In the genomic region with DNA sequence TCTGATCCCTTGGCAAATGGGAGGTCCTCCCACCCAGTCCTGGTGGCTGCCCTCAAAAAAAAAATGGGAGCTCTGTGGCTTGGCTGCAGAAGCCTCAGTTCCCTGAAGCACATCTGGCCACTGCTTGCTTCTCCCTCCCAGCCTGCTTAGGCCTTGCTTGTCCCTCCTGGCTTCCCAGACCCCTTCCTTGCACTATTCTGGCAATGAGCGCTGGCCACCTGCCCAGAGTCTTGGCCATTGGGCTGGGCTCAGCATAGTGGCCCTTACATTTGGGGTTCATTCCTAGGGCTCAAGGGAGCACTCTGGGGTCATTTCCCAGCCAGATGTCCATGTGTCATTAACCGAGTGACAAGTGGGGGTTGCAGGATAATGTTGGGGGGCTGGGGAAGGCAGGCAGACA, we compare ENCODE assay signal across 8 mouse cellular contexts.
DNase-seq lines count a peak whose midpoint lies in the region; ATAC-seq and TF ChIP-seq lines count a peak whose summit lies in the region.

No protein-coding gene starts in this region.

- no peak overlapping the region for H3K4me3 ChIP-seq in lung, embryonic 14.5 days (ENCODE audit: low read depth, low read length)
- no peak overlapping the region for H3K4me3 ChIP-seq in hindbrain, embryonic 11.5 days (ENCODE audit: low read depth, low read length)
- H3K4me3 ChIP-seq in midbrain, postnatal 0 days (ENCODE audit: low read depth, low read length), result no peak overlapping the region
- no peak overlapping the region for H3K4me3 ChIP-seq in intestine, embryonic 16.5 days (ENCODE audit: low read length)

- peak; percentile 35; the same call in 1 of the 2 replicates for ATAC-seq in lung, embryonic 14.5 days (ENCODE audit: insufficient read depth)
- ATAC-seq in hindbrain, embryonic 11.5 days (ENCODE audit: low FRiP score), result no peak; the same call in 1 of the 2 replicates
- peak; percentile 39; the same call in 1 of the 2 replicates for ATAC-seq in midbrain, postnatal 0 days (ENCODE audit: low FRiP score)
- ATAC-seq in intestine, embryonic 16.5 days, result no peak

- WGBS in lung, embryonic 14.5 days, result 77% methylated on average over 2 of the region's 2 CpGs
- WGBS in hindbrain, embryonic 11.5 days, result 85% methylated on average over 2 of the region's 2 CpGs
- WGBS in midbrain, postnatal 0 days, result 81% methylated on average over 2 of the region's 2 CpGs
- 84% methylated on average over 2 of the region's 2 CpGs for WGBS in intestine, embryonic 16.5 days

- H3K4me1 ChIP-seq in lung, embryonic 14.5 days (ENCODE audit: insufficient read depth), result no peaks in the 10 kb centered on the region
- H3K4me1 ChIP-seq in hindbrain, embryonic 11.5 days (replicated peaks; ENCODE audit: control insufficient read depth, insufficient read depth, low read length), result peaks cover 7% of the 10 kb centered on the region; the same call in 1 of the 2 replicates
- H3K4me1 ChIP-seq in midbrain, postnatal 0 days (ENCODE audit: insufficient read depth, low read length), result 0 out of 2 replicates have a peak, but pooled peaks cover 11% of the 10 kb centered on the region
- 0 out of 2 replicates have a peak, but pooled peaks cover 6% of the 10 kb centered on the region for H3K4me1 ChIP-seq in intestine, embryonic 16.5 days (ENCODE audit: control insufficient read depth, insufficient read depth, low read length)

- no peaks in the 10 kb centered on the region for H3K36me3 ChIP-seq in lung, embryonic 14.5 days (ENCODE audit: insufficient read depth)
- no peaks in the 10 kb centered on the region for H3K36me3 ChIP-seq in hindbrain, embryonic 11.5 days (ENCODE audit: control insufficient read depth, insufficient read depth, low read length)
- H3K36me3 ChIP-seq in midbrain, postnatal 0 days (ENCODE audit: insufficient read depth, low read length), result no peaks in the 10 kb centered on the region
- no peaks in the 10 kb centered on the region for H3K36me3 ChIP-seq in intestine, embryonic 16.5 days (ENCODE audit: control insufficient read depth, insufficient read depth, low read length)

- H3K4me2 ChIP-seq in lung, embryonic 14.5 days, result no peak overlapping the region
- H3K4me2 ChIP-seq in hindbrain, embryonic 11.5 days (replicated peaks; ENCODE audit: low read depth, low read length), result no peak overlapping the region
- H3K4me2 ChIP-seq in midbrain, postnatal 0 days (ENCODE audit: low read depth, low read length, poor library complexity, severe bottlenecking), result no peak overlapping the region
- H3K4me2 ChIP-seq in intestine, embryonic 16.5 days (ENCODE audit: low read depth, low read length), result no peak overlapping the region

- H3K9ac ChIP-seq in lung, embryonic 14.5 days, result no peak overlapping the region
- H3K9ac ChIP-seq in hindbrain, embryonic 11.5 days (ENCODE audit: low read depth, low read length), result no peak overlapping the region
- H3K9ac ChIP-seq in midbrain, postnatal 0 days (replicated peaks; ENCODE audit: low read length, poor library complexity, severe bottlenecking), result 0 out of 2 replicates have a peak overlapping the region, but pooled peaks have one; percentile 14
- H3K9ac ChIP-seq in intestine, embryonic 16.5 days (ENCODE audit: low read depth, low read length), result no peak overlapping the region

- H3K27me3 ChIP-seq in lung, embryonic 14.5 days (ENCODE audit: insufficient read depth, low read length), result 0 out of 2 replicates have a peak, but pooled peaks cover 2% of the 10 kb centered on the region
- no peaks in the 10 kb centered on the region for H3K27me3 ChIP-seq in hindbrain, embryonic 11.5 days (ENCODE audit: control insufficient read depth, insufficient read depth, low read length)
- no peaks in the 10 kb centered on the region for H3K27me3 ChIP-seq in midbrain, postnatal 0 days (ENCODE audit: insufficient read depth, low read length)
- peaks cover 7% of the 10 kb centered on the region; the same call in 1 of the 2 replicates for H3K27me3 ChIP-seq in intestine, embryonic 16.5 days (replicated peaks; ENCODE audit: control insufficient read depth, insufficient read depth, low read length)

- no peak for TF ChIP-seq CTCF in lung, embryonic 14.5 days (IDR thresholded peaks at IDR 0.05; ENCODE audit: low read depth)
- TF ChIP-seq CTCF in midbrain, postnatal 0 days (IDR thresholded peaks at IDR 0.05), result no peak

- no peaks in the 10 kb centered on the region for H3K9me3 ChIP-seq in lung, embryonic 14.5 days (ENCODE audit: low read depth, low read length)
- no peaks in the 10 kb centered on the region for H3K9me3 ChIP-seq in hindbrain, embryonic 11.5 days (ENCODE audit: control insufficient read depth, low read length)
- no peaks in the 10 kb centered on the region for H3K9me3 ChIP-seq in midbrain, postnatal 0 days (ENCODE audit: low read length)
- no peaks in the 10 kb centered on the region for H3K9me3 ChIP-seq in intestine, embryonic 16.5 days (ENCODE audit: control insufficient read depth, low read length)

- DNase-seq in adrenal gland, adult 2 months, result peak; percentile 6
- no peak for DNase-seq in adrenal gland, adult 8-10 months
- DNase-seq in lung, embryonic 14.5 days, result peak; percentile 52
- DNase-seq in lung, postnatal 36 days, result no peak
- DNase-seq in hindbrain, embryonic 11.5 days (ENCODE audit: low spot score), result no peak
- peak; percentile 73 for DNase-seq in midbrain, postnatal 0 days (ENCODE audit: low spot score)
- no peak for DNase-seq in thymus, postnatal 4 days

- H3K27ac ChIP-seq in lung, embryonic 14.5 days (ENCODE audit: low read depth), result no peak overlapping the region
- 0 out of 2 replicates have a peak overlapping the region, but pooled peaks have one; percentile 0 for H3K27ac ChIP-seq in hindbrain, embryonic 11.5 days (ENCODE audit: low read depth, low read length)
- H3K27ac ChIP-seq in midbrain, postnatal 0 days (ENCODE audit: low read depth, low read length), result no peak overlapping the region
- H3K27ac ChIP-seq in intestine, embryonic 16.5 days (ENCODE audit: low read length), result no peak overlapping the region

Comparison
In these comparisons a context has a peak if more than half of its experiments do, and no peak if none do; other contexts are left out.
1. DNase-seq: peak in adrenal gland, adult 2 months (single experiment), lung, embryonic 14.5 days (single experiment) and midbrain, postnatal 0 days (single experiment); none in adrenal gland, adult 8-10 months (single experiment), lung, postnatal 36 days (single experiment), hindbrain, embryonic 11.5 days (single experiment) and thymus, postnatal 4 days (single experiment).
2. ATAC-seq: peak in lung, embryonic 14.5 days (single experiment) and midbrain, postnatal 0 days (single experiment); none in hindbrain, embryonic 11.5 days (single experiment) and intestine, embryonic 16.5 days (single experiment).